Mouse (Mus musculus) lung, postnatal 0 days (tissue): ENCODE results near the gene Slc2a5.

ENCODE experiments used
- CTCF ChIP-seq: IDR thresholded peaks from 2 replicates; pipeline ENCODE4 v1.5.1; 2016; ENCODE audit warnings: antibody characterized with exemption, mild to moderate bottlenecking
- EP300 ChIP-seq: IDR thresholded peaks from 2 replicates; pipeline ENCODE4 v1.6.1; 2016; ENCODE audit warnings: antibody characterized with exemption, mild to moderate bottlenecking, control low read depth

DNA sequence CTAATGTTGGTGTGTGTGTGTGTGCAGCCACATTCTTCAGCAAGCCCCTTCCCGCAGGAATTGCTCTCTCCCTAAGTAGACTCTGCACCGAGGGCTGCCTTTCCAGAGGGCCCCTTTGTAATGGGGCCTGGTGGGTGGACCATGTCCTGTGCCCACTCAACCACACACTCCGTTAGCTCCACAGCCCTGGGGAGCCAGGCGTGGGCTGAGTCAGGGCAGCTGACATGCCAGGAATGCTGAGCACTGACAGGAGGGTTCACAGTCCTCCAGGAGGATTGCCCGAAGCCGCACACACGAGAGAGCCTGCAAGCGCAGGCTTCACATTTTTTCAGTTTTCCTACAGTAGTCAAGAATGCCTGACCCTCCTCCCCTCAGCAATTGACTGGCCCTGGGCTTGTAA, 48.9 kb upstream of the Slc2a5 start:
- TF ChIP-seq CTCF: no peak
- TF ChIP-seq EP300: no peak
